Mouse (Mus musculus): ENCODE results near the gene Tnfrsf4. TPM values are rescaled to one million over a fixed set of nuclear protein-coding genes. Genes with fewer than 3 reads are reported as not detected.
A peak's percentile ranks its signal among the peaks of the same experiment; 100 is the strongest.

Tnfrsf4 gene
- polyA plus RNA-seq (2015; fragmentation: Nextera tagmentation; extraction: Ambion mirVana): 0.95 and 1.5 TPM in 2 replicates

GRCm38 (mm10) chr4:156013637-156014036, at the start of gene Tnfrsf4:
TSS of gene Tnfrsf4 (plus strand) at chr4:156013843.
- WGBS: 72% methylated on average over 8 of the region's 8 CpGs

GRCm38 (mm10) chr4:155964396-155964795, 49.2 kb upstream of the Tnfrsf4 start:
- H3K27ac ChIP-seq (ENCODE audit: low read length): no peak overlapping the region
- no peak overlapping the region for H3K9ac ChIP-seq (ENCODE audit: low read length)
- H3K4me1 ChIP-seq (ENCODE audit: control insufficient read depth, insufficient read depth, low read length): peaks cover 12% of the 10 kb centered on the region
- ATAC-seq (replicated peaks; ENCODE audit: extremely low read depth, insufficient read depth, low FRiP score): no peak
- H3K27me3 ChIP-seq (ENCODE audit: control insufficient read depth, insufficient read depth, low read length): no peaks in the 10 kb centered on the region
- peaks cover 7% of the 10 kb centered on the region for H3K36me3 ChIP-seq (ENCODE audit: control insufficient read depth, insufficient read depth)
- H3K4me2 ChIP-seq (ENCODE audit: low read depth, low read length): no peak overlapping the region
- H3K4me3 ChIP-seq (ENCODE audit: low read length): no peak overlapping the region
- 90% methylated on average over 11 of the region's 11 CpGs for WGBS
- no peaks in the 10 kb centered on the region for H3K9me3 ChIP-seq (replicated peaks; ENCODE audit: control insufficient read depth, low read length)

More at GRCm38 (mm10) chr4:156013637-156014036, at the start of gene Tnfrsf4:
- peaks cover 25% of the 10 kb centered on the region for H3K36me3 ChIP-seq (ENCODE audit: control insufficient read depth, insufficient read depth)
- H3K9ac ChIP-seq (ENCODE audit: low read length): no peak within 1 kb of the TSS
- no peak within 1 kb of the TSS for H3K4me2 ChIP-seq (ENCODE audit: low read depth, low read length)
- no peak within 1 kb of the TSS for H3K4me3 ChIP-seq (ENCODE audit: low read length)
- H3K27me3 ChIP-seq (ENCODE audit: control insufficient read depth, insufficient read depth, low read length): no peaks in the 10 kb centered on the region
- ATAC-seq (replicated peaks; ENCODE audit: extremely low read depth, insufficient read depth, low FRiP score): no peak
- no peaks in the 10 kb centered on the region for H3K4me1 ChIP-seq (ENCODE audit: control insufficient read depth, insufficient read depth, low read length)
- no peak within 1 kb of the TSS for H3K27ac ChIP-seq (ENCODE audit: low read length)
- H3K9me3 ChIP-seq (replicated peaks; ENCODE audit: control insufficient read depth, low read length): no peaks in the 10 kb centered on the region

GRCm38 (mm10) chr4:155969043-155969653, 44.5 kb upstream of the Tnfrsf4 start:
- Histone ChIP-seq H3K27me3 (ENCODE audit: control insufficient read depth, insufficient read depth, low read length) (no peaks in the 10 kb centered on the region), H3K27ac (ENCODE audit: low read length) (no peak overlapping the region), H3K9me3 (replicated peaks; ENCODE audit: control insufficient read depth, low read length) (no peaks in the 10 kb centered on the region), H3K36me3 (ENCODE audit: control insufficient read depth, insufficient read depth) (peaks cover 7% of the 10 kb centered on the region), H3K4me2 (ENCODE audit: low read depth, low read length) (no peak overlapping the region), H3K4me3 (ENCODE audit: low read length) (no peak overlapping the region), H3K4me1 (ENCODE audit: control insufficient read depth, insufficient read depth, low read length) (no peaks in the 10 kb centered on the region), H3K9ac (ENCODE audit: low read length) (no peak overlapping the region)
- WGBS: 63% methylated on average over 13 of the region's 13 CpGs
- no peak for ATAC-seq (replicated peaks; ENCODE audit: extremely low read depth, insufficient read depth, low FRiP score)

GRCm38 (mm10) chr4:155970286-155970685, 43.4 kb upstream of the Tnfrsf4 start:
- Histone ChIP-seq H3K36me3 (ENCODE audit: control insufficient read depth, insufficient read depth) (peaks cover 3% of the 10 kb centered on the region), H3K4me2 (ENCODE audit: low read depth, low read length) (no peak overlapping the region), H3K4me3 (ENCODE audit: low read length) (no peak overlapping the region), H3K27me3 (ENCODE audit: control insufficient read depth, insufficient read depth, low read length) (no peaks in the 10 kb centered on the region), H3K4me1 (ENCODE audit: control insufficient read depth, insufficient read depth, low read length) (no peaks in the 10 kb centered on the region), H3K27ac (ENCODE audit: low read length) (no peak overlapping the region), H3K9me3 (replicated peaks; ENCODE audit: control insufficient read depth, low read length) (no peaks in the 10 kb centered on the region), H3K9ac (ENCODE audit: low read length) (no peak overlapping the region)
- no peak for ATAC-seq (replicated peaks; ENCODE audit: extremely low read depth, insufficient read depth, low FRiP score)
- 81% methylated on average over 5 of the region's 5 CpGs for WGBS

GRCm38 (mm10) chr4:155972651-155973050, 41.0 kb upstream of the Tnfrsf4 start:
- H3K27me3 ChIP-seq (ENCODE audit: control insufficient read depth, insufficient read depth, low read length): no peaks in the 10 kb centered on the region
- no peak overlapping the region for H3K4me2 ChIP-seq (ENCODE audit: low read depth, low read length)
- H3K27ac ChIP-seq (ENCODE audit: low read length): no peak overlapping the region
- no peak overlapping the region for H3K4me3 ChIP-seq (ENCODE audit: low read length)
- H3K9me3 ChIP-seq (replicated peaks; ENCODE audit: control insufficient read depth, low read length): no peaks in the 10 kb centered on the region
- 61% methylated on average over 6 of the region's 6 CpGs for WGBS
- H3K4me1 ChIP-seq (ENCODE audit: control insufficient read depth, insufficient read depth, low read length): no peaks in the 10 kb centered on the region
- no peaks in the 10 kb centered on the region for H3K36me3 ChIP-seq (ENCODE audit: control insufficient read depth, insufficient read depth)
- H3K9ac ChIP-seq (ENCODE audit: low read length): no peak overlapping the region
- ATAC-seq (replicated peaks; ENCODE audit: extremely low read depth, insufficient read depth, low FRiP score): no peak

GRCm38 (mm10) chr4:155973239-155973638, 40.4 kb upstream of the Tnfrsf4 start:
- ATAC-seq (replicated peaks; ENCODE audit: extremely low read depth, insufficient read depth, low FRiP score): no peak
- H3K9ac ChIP-seq (ENCODE audit: low read length): no peak overlapping the region
- no peaks in the 10 kb centered on the region for H3K36me3 ChIP-seq (ENCODE audit: control insufficient read depth, insufficient read depth)
- no peaks in the 10 kb centered on the region for H3K9me3 ChIP-seq (replicated peaks; ENCODE audit: control insufficient read depth, low read length)
- no peak overlapping the region for H3K27ac ChIP-seq (ENCODE audit: low read length)
- no peaks in the 10 kb centered on the region for H3K27me3 ChIP-seq (ENCODE audit: control insufficient read depth, insufficient read depth, low read length)
- H3K4me1 ChIP-seq (ENCODE audit: control insufficient read depth, insufficient read depth, low read length): no peaks in the 10 kb centered on the region
- H3K4me2 ChIP-seq (ENCODE audit: low read depth, low read length): no peak overlapping the region
- no peak overlapping the region for H3K4me3 ChIP-seq (ENCODE audit: low read length)
- WGBS: 84% methylated on average over 2 of the region's 2 CpGs

- Histone ChIP-seq H3K4me2 (ENCODE audit: low read depth, low read length) (no peak overlapping the region), H3K4me1 (ENCODE audit: control insufficient read depth, insufficient read depth, low read length) (no peaks in the 10 kb centered on the region), H3K27me3 (ENCODE audit: control insufficient read depth, insufficient read depth, low read length) (peaks cover 2% of the 10 kb centered on the region; the same call in 1 of the 2 replicates), H3K9me3 (replicated peaks; ENCODE audit: control insufficient read depth, low read length) (no peaks in the 10 kb centered on the region), H3K4me3 (ENCODE audit: low read length) (no peak overlapping the region), H3K27ac (ENCODE audit: low read length) (no peak overlapping the region), H3K9ac (ENCODE audit: low read length) (no peak overlapping the region), H3K36me3 (ENCODE audit: control insufficient read depth, insufficient read depth) (no peaks in the 10 kb centered on the region)
- 65% methylated on average over 11 of the region's 12 CpGs for WGBS
- ATAC-seq (replicated peaks; ENCODE audit: extremely low read depth, insufficient read depth, low FRiP score): no peak
Measured at GRCm38 (mm10) chr4:155981436-155982082, 32.1 kb upstream of the Tnfrsf4 start.

GRCm38 (mm10) chr4:155983788-155984187, 29.9 kb upstream of the Tnfrsf4 start:
- H3K4me2 ChIP-seq (ENCODE audit: low read depth, low read length): no peak overlapping the region
- WGBS: 21% methylated on average over 2 of the region's 2 CpGs
- no peak overlapping the region for H3K9ac ChIP-seq (ENCODE audit: low read length)
- peaks cover 2% of the 10 kb centered on the region; the same call in 1 of the 2 replicates for H3K27me3 ChIP-seq (ENCODE audit: control insufficient read depth, insufficient read depth, low read length)
- H3K27ac ChIP-seq (ENCODE audit: low read length): no peak overlapping the region
- no peaks in the 10 kb centered on the region for H3K36me3 ChIP-seq (ENCODE audit: control insufficient read depth, insufficient read depth)
- H3K4me3 ChIP-seq (ENCODE audit: low read length): no peak overlapping the region
- ATAC-seq (replicated peaks; ENCODE audit: extremely low read depth, insufficient read depth, low FRiP score): no peak
- no peaks in the 10 kb centered on the region for H3K9me3 ChIP-seq (replicated peaks; ENCODE audit: control insufficient read depth, low read length)
- no peaks in the 10 kb centered on the region for H3K4me1 ChIP-seq (ENCODE audit: control insufficient read depth, insufficient read depth, low read length)

GRCm38 (mm10) chr4:155991211-155991907, 22.3 kb upstream of the Tnfrsf4 start:
- Histone ChIP-seq H3K27ac (ENCODE audit: low read length) (peak overlapping the region; percentile 95; the same call in 1 of the 2 replicates), H3K9me3 (replicated peaks; ENCODE audit: control insufficient read depth, low read length) (no peaks in the 10 kb centered on the region)
- 84% methylated on average over 22 of the region's 22 CpGs for WGBS

More at GRCm38 (mm10) chr4:155991211-155991907, 22.3 kb upstream of the Tnfrsf4 start:
- Histone ChIP-seq H3K4me1 (ENCODE audit: control insufficient read depth, insufficient read depth, low read length) (peaks cover 22% of the 10 kb centered on the region), H3K27me3 (ENCODE audit: control insufficient read depth, insufficient read depth, low read length) (no peaks in the 10 kb centered on the region), H3K4me3 (ENCODE audit: low read length) (peak overlapping the region; percentile 72), H3K4me2 (ENCODE audit: low read depth, low read length) (peak overlapping the region; percentile 98), H3K9ac (ENCODE audit: low read length) (peak overlapping the region; percentile 85), H3K36me3 (ENCODE audit: control insufficient read depth, insufficient read depth) (0 out of 2 replicates have a peak, but pooled peaks cover 2% of the 10 kb centered on the region)
- no peak for ATAC-seq (replicated peaks; ENCODE audit: extremely low read depth, insufficient read depth, low FRiP score)

All from heart, embryonic 16.5 days (tissue).